Mouse (Mus musculus) monocyte, adult 59 days (primary cell): ENCODE results near the gene Mmadhc. TPM values are rescaled to one million over a fixed set of nuclear protein-coding genes. Genes with fewer than 3 reads are reported as not detected.

Experiments used
- total RNA-seq, 2 experiments: library from RNA; stranded (reverse); gene quantifications; one replicate each; pipeline ENCODE4 v1.2.4; 2023

Mmadhc gene
- total RNA-seq: 10 to 100 TPM; 36.1 to 38.3 TPM

GRCm38 (mm10) chr2:50296109-50296986, at the start of gene Mmadhc:
Gene Mmadhc (minus strand): TSS chr2:50296801.

Other genes starting within 250 kb of the Mmadhc start
- not detected for gene Lypd6, start 230.4 kb downstream of the Mmadhc start, total RNA-seq